Mouse (Mus musculus) C3H10T1/2 (cell line): ENCODE measurements around the gene Tma7. TPM values are rescaled to one million over a fixed set of nuclear protein-coding genes. Genes with fewer than 3 reads are reported as not detected.

ENCODE experiments used
- polyA plus RNA-seq, 2 experiments: library from polyadenylated mRNA; unstranded; fragments of >200 nt; fragmentation: generic; extraction: Trizol; gene quantifications; one replicate each; pipeline ENCODE4 v1.2.1; 2012; ENCODE audit warnings: missing spikeins in 2 of 2

Gene Tma7
- 100 to 1,000 TPM; 277 to 293 TPM for polyA plus RNA-seq

DNA sequence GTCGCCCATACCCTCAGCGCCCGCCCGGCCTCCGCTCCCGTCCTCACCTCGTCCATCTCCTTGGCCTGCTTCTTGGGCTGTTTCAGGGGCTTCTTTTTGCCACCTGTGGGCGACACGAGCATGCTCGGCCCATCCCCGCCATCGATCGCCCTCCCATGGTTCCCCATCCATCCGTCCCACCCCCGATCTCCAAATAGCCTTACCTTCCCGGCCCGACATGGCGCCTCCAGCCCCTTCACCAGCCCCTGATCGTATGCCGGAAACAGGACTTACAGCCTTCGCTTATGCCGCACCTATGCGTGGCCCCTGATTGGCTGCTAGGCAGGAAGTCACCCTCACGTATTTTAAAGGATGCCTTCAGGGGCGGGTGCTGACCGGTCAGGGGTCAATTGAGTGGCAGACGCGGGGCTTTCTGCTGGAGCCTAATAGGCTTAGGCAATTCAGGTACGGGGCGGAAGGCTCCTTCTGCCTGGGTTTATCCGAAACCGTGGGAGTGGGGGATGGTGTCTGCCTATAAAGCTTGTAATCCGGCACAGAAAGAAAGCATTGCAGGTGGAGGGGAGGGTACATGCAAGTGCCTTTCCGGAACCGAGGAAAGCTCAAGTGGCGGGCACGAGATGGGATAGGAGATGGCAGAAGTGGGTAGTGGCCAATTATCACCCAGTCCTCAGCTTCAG lies at the start of gene Tma7, which contains the start of gene Ccdc51:
TSS of gene Tma7 (minus strand) at position 464 of the 677 bp plus-strand sequence.
TSS of gene Ccdc51 (plus strand) at position 370 of the 677 bp plus-strand sequence.

DNA sequence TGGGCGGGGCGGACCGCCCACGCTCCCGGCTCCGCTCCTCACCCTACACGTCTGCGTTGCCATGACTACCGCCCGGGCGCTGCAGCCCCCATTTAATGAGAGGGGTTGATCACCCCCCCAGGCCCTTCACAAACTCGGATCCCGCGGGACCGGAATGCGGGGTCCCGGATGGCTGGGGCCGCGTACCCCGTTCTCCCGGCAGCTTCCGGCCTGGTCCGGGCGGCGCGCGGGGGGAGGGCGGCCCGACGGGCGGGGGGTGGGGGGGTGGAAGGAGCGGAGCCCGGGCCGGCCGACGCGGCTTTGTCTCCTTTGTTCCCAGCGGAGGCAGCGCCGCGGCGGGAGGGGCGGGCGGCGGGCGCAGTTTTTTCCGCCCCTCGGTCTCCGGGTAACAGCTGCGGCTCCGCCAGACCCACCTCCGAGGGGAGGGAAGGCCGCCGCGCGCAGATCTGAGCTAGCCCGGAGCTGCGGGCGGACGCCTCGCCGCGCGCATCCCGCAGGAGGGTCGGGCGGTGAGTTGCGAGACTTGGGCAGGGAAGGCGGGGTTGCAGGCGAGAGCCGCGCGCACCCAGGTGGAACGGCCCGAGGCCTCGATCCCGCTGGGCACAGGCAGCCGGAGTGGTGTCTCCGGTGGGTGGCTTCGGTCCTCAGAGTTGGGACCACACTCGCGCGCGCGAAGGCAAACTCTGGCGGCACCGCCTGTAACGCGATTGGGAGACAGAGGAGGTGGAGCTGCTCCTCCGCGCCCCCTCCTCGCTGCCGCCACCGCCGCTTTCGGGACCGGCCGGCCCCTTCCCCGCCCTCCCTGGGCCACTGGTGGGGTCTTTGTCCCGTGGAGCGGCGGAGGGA lies 13.0 kb upstream of the Tma7 start, which contains the start of gene Plxnb1:
TSS of gene Plxnb1 (plus strand) at position 253 of the 846 bp plus-strand sequence.

DNA sequence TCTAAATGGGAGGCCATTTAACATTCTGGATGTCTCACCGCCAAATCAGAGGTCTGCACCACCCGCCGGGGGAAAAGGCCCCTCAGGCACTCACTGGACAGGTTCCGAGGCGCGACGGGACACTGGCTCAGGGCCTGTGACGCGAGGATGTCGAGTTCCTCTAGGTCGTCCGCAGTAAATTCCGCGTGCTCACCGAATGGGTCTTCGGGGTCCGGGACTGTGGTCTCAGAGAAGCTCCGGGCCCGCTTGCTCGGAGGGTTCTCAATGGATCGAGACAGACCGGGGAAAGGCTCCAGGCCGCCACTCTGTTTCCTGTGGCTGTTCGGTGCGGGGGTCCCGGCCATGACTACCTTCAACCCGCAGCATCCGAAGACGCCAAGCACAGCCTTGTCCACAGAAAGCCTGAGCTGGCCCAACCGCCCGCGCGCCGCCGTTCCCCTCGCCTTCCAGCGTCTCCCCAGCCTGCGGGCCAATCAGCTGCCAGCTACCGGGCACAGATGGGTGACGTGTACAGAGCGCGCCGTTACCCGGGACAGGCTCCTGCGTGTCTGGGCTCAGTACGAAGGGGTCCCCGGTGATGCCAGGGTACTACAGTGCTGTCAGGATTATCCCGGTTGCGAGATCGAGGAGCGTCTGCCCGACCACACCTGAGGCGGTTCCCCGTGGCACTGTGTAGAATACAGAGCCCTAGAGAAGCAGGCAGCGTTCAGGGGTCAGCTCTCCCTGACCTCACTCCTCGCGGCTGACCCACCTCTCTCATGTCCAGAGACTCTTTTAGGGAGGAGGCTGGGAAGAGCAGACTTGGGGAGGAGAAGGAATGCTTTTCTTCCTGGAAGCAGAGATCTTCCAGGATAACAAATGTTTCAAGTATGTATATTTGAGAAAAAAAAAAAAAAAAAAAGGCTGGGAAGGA lies 8.5 kb downstream of the Tma7 start, which contains the start of gene Atrip:
TSS of gene Atrip (minus strand) at position 464 of the 913 bp plus-strand sequence.

DNA sequence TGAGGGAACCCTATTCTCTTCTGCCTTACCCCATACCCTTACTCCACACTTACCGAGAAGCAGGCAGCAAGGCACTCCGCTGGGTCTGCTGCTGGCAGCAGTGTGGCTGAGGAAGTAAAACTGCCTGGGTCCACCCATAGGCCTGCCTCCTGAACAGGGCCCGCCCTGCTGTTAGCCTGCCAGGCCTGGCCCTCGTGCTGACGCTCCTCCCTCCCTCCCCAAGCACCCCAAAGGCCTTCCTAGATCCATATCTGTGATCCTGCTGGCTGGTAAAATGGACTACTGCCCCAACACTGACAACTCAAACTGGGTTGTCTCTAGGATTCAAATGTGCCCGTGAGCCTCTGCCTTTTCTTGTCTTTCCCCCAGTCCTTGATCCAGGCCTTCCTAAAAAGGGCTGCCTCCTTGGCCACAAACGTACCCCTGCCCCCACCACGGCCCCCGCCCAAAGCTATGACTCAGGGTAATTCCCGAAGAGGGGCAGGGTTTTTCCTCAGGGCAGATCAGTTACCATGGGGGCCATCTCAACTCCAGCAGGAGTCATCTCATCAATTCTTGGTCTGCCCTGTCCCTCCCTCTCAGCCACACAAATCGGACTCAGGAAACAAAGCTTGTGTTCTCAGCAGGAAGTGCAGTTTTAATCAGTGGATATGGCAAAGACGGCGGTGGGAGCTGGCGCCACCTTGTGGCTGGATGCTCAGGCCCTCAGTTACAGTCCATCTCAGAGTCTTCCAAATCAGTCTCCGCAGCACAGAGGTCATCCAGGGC lies 23.1 kb downstream of the Tma7 start, which contains the start of gene Trex1:
TSS of gene Trex1 (minus strand) at position 599 of the 768 bp plus-strand sequence.

DNA sequence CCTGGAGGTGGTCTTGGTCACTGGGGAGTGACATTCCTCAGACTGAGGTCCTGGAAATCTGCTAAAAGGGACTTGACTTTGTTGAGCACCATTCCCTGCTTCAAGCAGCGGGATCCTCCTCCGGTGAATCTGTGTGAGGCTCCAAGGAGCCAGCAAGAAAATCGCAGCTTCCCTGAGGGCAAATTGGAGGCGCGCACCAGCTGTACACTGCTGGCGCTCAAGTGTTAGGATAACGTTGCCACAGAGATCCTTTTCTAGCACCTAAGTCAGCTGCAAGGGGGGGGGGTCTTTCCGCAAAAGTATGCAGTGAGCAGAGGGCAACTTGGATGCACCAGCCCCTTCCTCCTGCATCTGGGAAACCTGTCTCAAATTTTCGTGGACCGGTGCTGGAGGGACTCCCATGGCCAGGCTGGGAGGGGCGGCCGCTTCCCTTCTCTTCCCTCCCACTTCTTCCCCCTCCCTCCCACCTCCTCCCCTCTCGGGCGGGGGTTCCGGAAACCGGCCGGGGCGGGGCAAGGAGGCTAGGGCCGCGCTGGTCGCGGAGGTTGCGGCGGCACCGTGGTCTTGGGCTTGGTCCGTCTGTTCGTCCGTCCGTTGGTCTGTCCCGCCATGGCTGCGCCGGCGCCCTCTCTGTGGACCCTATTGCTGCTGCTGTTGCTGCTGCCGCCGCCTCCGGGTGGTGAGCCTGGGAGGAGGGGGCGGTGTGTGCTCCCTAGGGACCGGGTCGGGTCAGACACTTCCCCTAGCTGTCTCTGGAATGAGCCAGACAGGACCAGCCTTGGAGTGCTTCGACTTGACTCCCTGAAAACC lies 44.1 kb downstream of the Tma7 start, which contains the start of gene Shisa5:
TSS of gene Shisa5 (plus strand) at position 480 of the 810 bp plus-strand sequence.

Other genes starting within 250 kb of the Tma7 start
- gene Slc26a6, start 229.3 kb downstream of the Tma7 start, polyA plus RNA-seq = 10 to 100 TPM in 1 of 2 experiments, 1 to 10 TPM in 1; 5.7 to 14.4 TPM
- under 1 TPM in 1 of 2 experiments, not detected in 1; 0.11 TPM for gene Tmem89, start 168.0 kb downstream of the Tma7 start, polyA plus RNA-seq
- gene Uqcrc1, start 146.0 kb downstream of the Tma7 start, polyA plus RNA-seq = 100 to 1,000 TPM; 254 to 482 TPM
- 10 to 100 TPM in 1 of 2 experiments, 1 to 10 TPM in 1; 5.2 to 12.1 TPM for gene Col7a1, start 129.0 kb downstream of the Tma7 start, polyA plus RNA-seq
- gene Ucn2, start 96.6 kb downstream of the Tma7 start, polyA plus RNA-seq = under 1 TPM; 0.21 to 0.77 TPM
- 1 to 10 TPM; 3.8 to 7.6 TPM for gene Pfkfb4, start 90.8 kb downstream of the Tma7 start, polyA plus RNA-seq
- gene Shisa5, start 44.0 kb downstream of the Tma7 start, polyA plus RNA-seq = 100 to 1,000 TPM; 107 to 253 TPM
- gene Trex1, start 22.9 kb downstream of the Tma7 start, polyA plus RNA-seq = 10 to 100 TPM; 31.4 to 42.0 TPM
- gene Atrip, start 8.5 kb downstream of the Tma7 start, polyA plus RNA-seq = 10 to 100 TPM in 1 of 2 experiments, 1 to 10 TPM in 1; 8.1 to 12.6 TPM
- gene Ccdc51, start 94 bp downstream of the Tma7 start, polyA plus RNA-seq = 1 to 10 TPM; 4.3 to 6.9 TPM
- 1 to 10 TPM in 1 of 2 experiments, under 1 TPM in 1; 0.29 to 3.3 TPM for gene Plxnb1, start 12.8 kb upstream of the Tma7 start, polyA plus RNA-seq
- not detected for gene Fbxw21, start 79.5 kb upstream of the Tma7 start, polyA plus RNA-seq
- not detected for gene Fbxw13, start 113.4 kb upstream of the Tma7 start, polyA plus RNA-seq
- not detected for gene Fbxw20, start 152.2 kb upstream of the Tma7 start, polyA plus RNA-seq
- not detected for gene Fbxw14, start 205.1 kb upstream of the Tma7 start, polyA plus RNA-seq